Mouse (Mus musculus) retina, postnatal 7 days (tissue): ENCODE measurements around the gene Alkbh1.

Experiments used
- DNase-seq: peaks from one replicate; pipeline ENCODE4 v3.0.0-alpha.2; 2012; ENCODE audit warnings: low read depth, low spot score

The Alkbh1 gene

GRCm38 (mm10) chr12:87381380-87381682 lies 62.5 kb downstream of the Alkbh1 start:
- DNase-seq = no peak

- no peak for DNase-seq
Measured at GRCm38 (mm10) chr12:87380586-87381379, 63.0 kb downstream of the Alkbh1 start.

GRCm38 (mm10) chr12:87379496-87379895 lies 64.3 kb downstream of the Alkbh1 start:
- no peak for DNase-seq
